Mouse (Mus musculus) lung, adult 2 months (tissue): ENCODE results near the gene Zbtb16. TPM values are rescaled to one million over a fixed set of nuclear protein-coding genes. Genes with fewer than 3 reads are reported as not detected.

Experiments
- DNase-seq: peaks from one replicate; pipeline ENCODE4 v3.0.0; 2022
- H3K4me1 ChIP-seq: fragments of 200-500 bp; 2 replicates; pipeline ENCODE4 v1.6.1; 2011; ENCODE audit warnings: low read length; ENCODE audit not compliant: control insufficient read depth, insufficient read depth
- H3K4me3 ChIP-seq: fragments of 200-500 bp; replicated peaks from 2 replicates; pipeline ENCODE3; 2011; ENCODE audit warnings: low read depth, mild to moderate bottlenecking, control low read depth, low read length; ENCODE audit errors: extremely low read depth
- CTCF ChIP-seq: fragments of 200-500 bp; IDR thresholded peaks from 2 replicates; pipeline ENCODE4 v1.5.1; 2011; ENCODE audit warnings: mild to moderate bottlenecking, low read length, control low read depth; ENCODE audit not compliant: insufficient read depth
- POLR2A ChIP-seq: fragments of 200-500 bp; IDR thresholded peaks from 2 replicates; pipeline ENCODE4 v1.6.1; 2011; ENCODE audit warnings: low read depth, mild to moderate bottlenecking, control low read depth, low read length, borderline replicate concordance; ENCODE audit errors: extremely low read depth
- WGBS: fragments of 180-500 bp; shearing (Covaris S2); methylation state at CpG from one replicate; pipeline ENCODE4 v1.1.7; 2018; 5-methylcytosine and 5-hydroxymethylcytosine counted together
- polyA plus RNA-seq: library from polyadenylated mRNA; depleted of rRNA; stranded (reverse); fragments of >200 nt; gene quantifications from 2 replicates; pipeline ENCODE4 v1.2.3, GENCODE M21; 2012

The Zbtb16 gene
- polyA plus RNA-seq, 1 experiment: 16.0 TPM

DNA sequence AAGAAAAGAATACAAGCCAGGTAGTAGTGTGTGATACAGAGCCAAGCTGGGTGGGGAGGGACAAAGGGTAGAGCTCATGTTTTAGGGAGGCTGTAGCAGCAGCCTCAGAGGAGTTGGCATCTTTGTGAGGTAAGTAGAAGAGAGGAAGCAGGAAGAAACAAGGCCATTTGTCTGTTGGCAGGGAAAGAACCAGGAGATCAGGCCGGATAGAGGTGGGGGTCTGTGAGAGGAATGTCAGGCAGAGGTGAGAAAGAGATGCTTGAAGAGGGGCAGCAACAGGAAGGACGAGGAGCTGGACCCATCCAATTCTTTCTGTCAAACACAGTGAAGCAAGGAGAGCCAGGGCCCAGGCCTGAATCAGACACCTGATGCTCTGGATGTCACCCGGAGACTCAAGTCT is 114.8 kb downstream of the Zbtb16 start:
- no peak for TF ChIP-seq CTCF
- TF ChIP-seq POLR2A: no peak
- 67% methylated on average over 3 of the region's 3 CpGs for WGBS
- Histone ChIP-seq H3K4me3 (no peak overlapping the region), H3K4me1 (peaks cover 20% of the 10 kb centered on the region)
- DNase-seq: no peak

DNA sequence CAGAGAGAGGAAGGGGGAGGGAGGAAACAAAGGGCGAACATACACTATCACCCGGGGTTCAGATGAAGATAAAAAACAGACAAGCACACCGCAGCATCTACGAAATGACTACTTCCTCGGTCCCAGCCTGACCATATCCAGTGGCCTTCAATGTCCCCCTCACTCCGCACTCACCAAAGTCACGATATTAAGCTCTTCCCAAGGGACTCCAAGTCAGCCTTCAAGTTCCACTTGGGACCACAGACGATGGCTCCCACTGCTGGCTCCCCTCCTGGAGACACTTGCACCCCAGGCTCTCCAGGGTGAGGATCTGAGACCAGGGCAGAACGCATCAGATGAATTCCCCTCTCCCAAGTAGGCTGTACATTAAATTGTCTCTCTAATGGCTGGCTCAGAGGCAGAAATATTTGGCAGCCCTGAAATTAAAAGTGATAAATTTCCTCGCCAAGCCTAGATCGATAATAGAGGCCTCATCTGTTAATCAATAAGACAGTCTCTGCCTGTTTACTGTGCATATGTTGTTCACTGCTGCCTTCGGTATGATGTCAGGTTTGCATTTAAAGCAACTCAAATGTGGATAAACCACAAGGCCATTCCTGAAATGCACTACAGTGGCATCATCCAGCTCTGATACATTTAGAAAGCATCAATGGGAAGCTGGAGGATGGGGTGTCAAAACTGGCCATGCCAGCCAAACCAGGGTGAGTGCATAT is 115.6 kb downstream of the Zbtb16 start:
- WGBS: 86% methylated on average over 12 of the region's 12 CpGs
- Histone ChIP-seq H3K4me3 (no peak overlapping the region), H3K4me1 (peaks cover 20% of the 10 kb centered on the region)
- no peak for DNase-seq
- TF ChIP-seq CTCF (no peak), POLR2A (no peak)

DNA sequence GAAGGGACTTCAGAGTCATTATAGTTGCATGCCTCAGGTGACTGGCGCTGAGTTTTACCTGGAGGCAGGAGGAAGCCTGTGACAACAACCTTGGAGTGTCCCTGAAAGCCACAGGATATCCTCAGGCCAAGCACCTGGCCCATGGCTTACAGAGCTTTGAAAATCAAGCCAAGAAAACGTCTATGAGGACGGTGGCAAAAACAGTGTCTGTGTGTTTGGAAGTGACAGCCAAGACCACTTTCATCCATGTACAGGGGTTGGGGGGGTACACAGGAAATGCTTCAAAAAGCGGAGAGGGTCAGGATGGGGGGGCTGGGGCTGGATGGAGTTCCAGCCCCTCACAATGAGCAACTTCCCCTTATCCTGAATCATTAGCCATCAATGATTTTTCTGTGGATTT is 116.4 kb downstream of the Zbtb16 start:
- no peak overlapping the region for H3K4me3 ChIP-seq
- no peak for DNase-seq
- TF ChIP-seq CTCF (no peak), POLR2A (no peak)
- peaks cover 20% of the 10 kb centered on the region for H3K4me1 ChIP-seq
- 61% methylated on average over 4 of the region's 4 CpGs for WGBS

GRCm38 (mm10) chr9:48716549-48716948 is 119.5 kb downstream of the Zbtb16 start:
- no peak for DNase-seq
- WGBS: 90% methylated on average over 8 of the region's 8 CpGs
- peaks cover 1% of the 10 kb centered on the region; the same call in 1 of the 2 replicates for H3K4me1 ChIP-seq
- no peak overlapping the region for H3K4me3 ChIP-seq
- TF ChIP-seq POLR2A (no peak), CTCF (no peak)

GRCm38 (mm10) chr9:48715042-48715441 is 121.0 kb downstream of the Zbtb16 start:
- TF ChIP-seq CTCF: no peak
- no peak for DNase-seq
- WGBS: 85% methylated on average over 8 of the region's 8 CpGs
- no peak overlapping the region for H3K4me3 ChIP-seq
- H3K4me1 ChIP-seq: peaks cover 5% of the 10 kb centered on the region; the same call in 1 of the 2 replicates

DNA sequence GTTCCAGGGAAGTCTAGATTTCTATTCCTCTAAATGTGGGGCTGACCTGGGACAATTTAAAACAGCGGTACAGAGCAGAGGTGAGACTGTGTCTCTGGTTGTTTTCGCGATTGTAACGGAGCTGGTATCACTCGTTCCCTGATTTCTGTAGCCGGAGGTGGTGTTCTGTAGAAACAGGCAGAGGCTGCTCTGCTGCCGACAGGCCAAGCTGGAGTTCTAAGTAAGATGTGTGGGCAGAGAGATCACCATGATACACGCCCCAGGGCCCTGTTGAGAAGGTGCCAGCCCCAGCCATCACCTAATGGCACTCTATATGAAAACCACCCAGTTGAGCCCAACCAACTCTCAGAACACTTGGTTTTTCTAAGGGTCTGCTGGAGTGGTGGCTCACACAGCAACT is 122.2 kb downstream of the Zbtb16 start:
- no peak for DNase-seq
- Histone ChIP-seq H3K4me1 (peaks cover 5% of the 10 kb centered on the region; the same call in 1 of the 2 replicates), H3K4me3 (no peak overlapping the region)
- TF ChIP-seq CTCF (no peak), POLR2A (no peak)
- 95% methylated on average over 8 of the region's 8 CpGs for WGBS

GRCm38 (mm10) chr9:48712985-48713765 is 122.8 kb downstream of the Zbtb16 start:
- H3K4me1 ChIP-seq: peaks cover 7% of the 10 kb centered on the region; the same call in 1 of the 2 replicates
- no peak for DNase-seq
- 88% methylated on average over 13 of the region's 13 CpGs for WGBS
- H3K4me3 ChIP-seq: no peak overlapping the region
- TF ChIP-seq POLR2A: no peak
- no peak for TF ChIP-seq CTCF

DNA sequence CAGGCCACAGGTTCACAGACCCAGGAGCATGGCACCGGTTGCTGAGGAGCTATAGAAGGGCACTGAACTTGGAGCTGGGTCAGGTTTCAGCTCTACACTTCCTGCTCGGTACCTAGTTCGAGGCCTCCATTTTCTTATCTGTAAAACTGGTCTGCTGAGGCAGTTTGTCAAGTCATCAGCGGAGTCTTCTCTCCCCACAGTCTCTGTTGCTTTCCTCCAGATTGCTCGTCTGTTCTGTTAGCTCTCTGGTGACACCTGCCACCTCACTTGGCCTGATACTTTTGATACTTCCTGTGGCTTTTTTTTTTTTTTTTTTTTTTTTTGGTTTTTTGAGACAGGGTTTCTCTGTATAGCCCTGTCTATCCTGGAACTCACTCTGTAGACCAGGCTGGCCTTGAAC is 124.2 kb downstream of the Zbtb16 start:
- no peak for DNase-seq
- Histone ChIP-seq H3K4me3 (no peak overlapping the region), H3K4me1 (peaks cover 13% of the 10 kb centered on the region)
- WGBS: 71% methylated on average over 5 of the region's 5 CpGs
- TF ChIP-seq POLR2A: no peak
- TF ChIP-seq CTCF: no peak

- Histone ChIP-seq H3K4me1 (peaks cover 17% of the 10 kb centered on the region), H3K4me3 (no peak overlapping the region)
- WGBS: 54% methylated on average over 9 of the region's 9 CpGs
- TF ChIP-seq CTCF (no peak), POLR2A (no peak)
- DNase-seq: no peak
These were observed 124.7 kb downstream of the Zbtb16 start for GRCm38 (mm10) chr9:48711296-48711781.
